Mouse (Mus musculus) spleen, adult 12 weeks (tissue): ENCODE results near the gene Epb41l3.
"Not testable (repeated sequence)": the region's sequence is repeated elsewhere in the genome, so short reads cannot be mapped to it uniquely, and the experiment has no call there.

Experiments used
- DNase-seq: peaks from one replicate; pipeline ENCODE4 v3.0.0; 2022; ENCODE audit warnings: low spot score

Gene Epb41l3

DNA sequence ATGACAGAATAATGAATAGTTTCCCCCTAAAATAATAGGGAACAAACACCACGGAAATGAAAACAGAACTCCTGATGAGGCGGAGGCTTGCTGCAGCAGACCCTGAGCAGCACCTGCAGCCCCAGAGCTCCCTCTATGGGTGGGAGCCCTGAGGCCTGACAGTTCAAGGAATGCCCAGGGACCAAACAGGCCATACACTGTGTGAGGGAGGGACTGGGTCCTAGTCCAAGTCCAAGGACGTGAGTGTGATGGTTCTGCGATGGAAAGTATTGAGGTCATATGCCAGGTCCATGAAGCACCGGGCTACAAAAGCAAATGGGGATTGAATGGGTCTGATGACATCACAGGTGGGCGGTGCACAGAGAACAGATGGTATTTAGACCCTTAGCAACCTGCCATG, 33.7 kb downstream of the Epb41l3 start:
- no peak for DNase-seq

DNA sequence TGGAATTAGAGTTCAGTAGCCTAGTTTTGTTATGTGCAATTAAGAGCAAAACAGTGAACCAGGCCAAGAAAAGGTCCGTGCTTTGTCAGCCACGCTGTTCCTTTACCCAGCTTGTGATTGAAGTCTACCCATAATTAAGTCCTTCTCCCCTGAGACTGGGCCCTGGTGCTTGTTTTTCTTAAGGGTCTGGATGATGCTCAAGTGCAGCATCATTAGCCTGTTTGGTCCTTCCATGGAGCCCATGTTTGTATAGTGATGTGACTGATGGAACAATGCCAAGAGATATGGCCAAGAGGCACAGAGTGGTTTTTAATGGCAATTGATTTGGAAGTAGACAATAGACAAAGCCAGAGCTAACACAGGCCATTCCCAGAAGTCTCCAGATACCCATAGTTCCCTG, 36.7 kb downstream of the Epb41l3 start:
- DNase-seq = no peak

- no peak for DNase-seq
Observed at GRCm38 (mm10) chr17:69119183-69119582, 43.7 kb downstream of the Epb41l3 start.

- no peak for DNase-seq
Observed at GRCm38 (mm10) chr17:69120533-69121358, 45.3 kb downstream of the Epb41l3 start.

- DNase-seq = not testable (repeated sequence)
Observed at GRCm38 (mm10) chr17:69122403-69122802, 46.9 kb downstream of the Epb41l3 start.

DNA sequence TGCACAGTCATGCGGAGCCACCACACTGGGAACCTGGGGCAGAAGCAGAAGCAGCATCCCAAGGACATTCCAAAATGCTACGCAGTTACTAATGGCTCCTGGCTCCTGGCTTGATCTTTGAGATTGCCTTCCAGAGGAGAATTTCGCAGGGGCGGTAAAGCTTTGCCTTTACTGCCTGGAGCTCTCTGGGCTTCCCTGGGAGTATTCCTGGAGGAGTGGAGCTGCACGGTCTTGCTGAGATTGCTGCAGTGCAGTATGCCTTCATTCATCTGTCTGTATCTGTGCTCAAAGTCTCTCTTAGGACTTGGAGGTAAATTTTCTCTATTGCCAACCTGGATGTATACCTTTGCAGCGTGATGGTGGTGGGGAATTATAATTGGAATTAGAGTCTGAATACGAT, 52.0 kb downstream of the Epb41l3 start:
- no peak for DNase-seq

DNA sequence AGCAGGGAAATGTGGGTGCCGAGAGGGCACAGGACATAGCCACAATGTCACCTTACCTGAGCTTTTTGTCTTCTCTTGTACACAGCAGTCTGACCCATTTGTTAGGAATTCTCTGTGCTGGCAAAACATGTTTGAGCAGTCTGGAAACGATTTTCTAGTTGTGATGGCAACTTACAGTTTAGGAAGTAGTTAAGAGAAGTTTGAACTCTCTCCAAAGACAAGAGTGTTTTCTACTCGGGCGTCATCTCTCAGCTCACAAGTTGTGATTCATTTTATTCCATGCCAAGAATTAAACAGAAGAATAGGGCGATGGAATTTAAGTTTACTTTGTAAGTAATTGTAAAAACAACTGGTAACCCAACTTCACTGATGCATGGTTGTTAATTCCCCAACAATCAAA, 52.5 kb downstream of the Epb41l3 start:
- DNase-seq = no peak

DNA sequence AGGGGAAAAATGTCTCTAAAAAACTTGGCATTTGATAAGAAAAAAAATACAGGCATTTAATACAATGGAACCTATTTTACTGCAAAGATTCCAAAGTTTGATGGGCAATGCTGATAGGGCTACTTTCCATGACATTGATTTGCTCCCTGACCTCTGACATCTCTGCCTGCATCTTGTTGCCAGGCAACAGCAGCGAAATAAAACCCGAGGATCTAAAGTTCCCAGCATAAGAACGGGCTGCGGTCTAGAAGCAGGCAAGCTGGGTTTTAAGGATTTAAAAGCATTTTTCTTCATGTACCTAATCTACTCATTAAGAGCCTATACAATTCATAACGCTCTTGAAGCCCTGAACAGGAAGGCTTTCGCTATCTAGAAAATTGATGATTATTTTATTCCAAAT, 54.0 kb downstream of the Epb41l3 start:
- DNase-seq = no peak

- no peak for DNase-seq
Observed at GRCm38 (mm10) chr17:69143017-69143416, 67.5 kb downstream of the Epb41l3 start.

DNA sequence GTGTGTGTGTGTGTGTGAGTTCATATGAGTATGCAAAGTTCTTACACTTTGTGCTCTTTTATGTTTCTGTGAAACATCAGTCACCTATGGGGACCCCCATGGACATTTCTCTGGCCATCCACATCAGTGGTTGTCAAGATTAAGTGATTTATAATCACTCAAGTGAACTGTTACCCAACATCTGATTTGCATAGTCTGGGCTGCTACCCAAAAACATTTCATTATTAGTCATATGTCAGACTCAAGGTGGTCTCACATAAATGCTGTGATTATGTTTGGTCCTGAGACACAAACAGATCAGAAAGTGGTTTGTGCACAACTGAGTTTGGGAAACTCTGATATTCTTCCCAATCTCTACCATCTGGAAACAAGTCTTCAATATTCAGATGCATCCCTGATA, 75.3 kb downstream of the Epb41l3 start:
- DNase-seq = no peak

- no peak for DNase-seq
Observed at GRCm38 (mm10) chr17:69151281-69151680, 75.8 kb downstream of the Epb41l3 start.

- no peak for DNase-seq
Observed at GRCm38 (mm10) chr17:69155034-69155433, 79.6 kb downstream of the Epb41l3 start.

- DNase-seq = no peak
Observed at GRCm38 (mm10) chr17:69156522-69157100, 81.1 kb downstream of the Epb41l3 start.

GRCm38 (mm10) chr17:69157101-69157808, 81.8 kb downstream of the Epb41l3 start:
- no peak for DNase-seq

DNA sequence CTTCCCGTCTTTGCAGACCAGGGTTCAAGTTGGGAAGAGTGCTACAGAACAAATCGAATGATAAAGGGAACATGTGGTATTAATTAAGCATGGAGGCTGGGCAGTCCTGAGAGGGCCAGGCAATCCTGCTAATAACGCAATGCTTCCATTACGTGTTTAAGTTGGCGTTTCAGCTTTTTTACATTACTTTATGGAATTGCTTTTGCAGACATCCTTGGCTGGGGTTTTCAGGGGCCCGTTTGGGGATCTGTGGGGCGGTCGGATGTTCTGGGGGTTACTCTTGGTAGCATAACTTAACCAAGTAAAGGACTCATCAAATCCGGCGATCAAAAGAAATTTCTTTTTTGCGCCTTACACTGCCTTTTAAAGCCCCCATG, 82.3 kb downstream of the Epb41l3 start:
- no peak for DNase-seq

GRCm38 (mm10) chr17:69158690-69159089, 83.2 kb downstream of the Epb41l3 start:
- DNase-seq = no peak

DNA sequence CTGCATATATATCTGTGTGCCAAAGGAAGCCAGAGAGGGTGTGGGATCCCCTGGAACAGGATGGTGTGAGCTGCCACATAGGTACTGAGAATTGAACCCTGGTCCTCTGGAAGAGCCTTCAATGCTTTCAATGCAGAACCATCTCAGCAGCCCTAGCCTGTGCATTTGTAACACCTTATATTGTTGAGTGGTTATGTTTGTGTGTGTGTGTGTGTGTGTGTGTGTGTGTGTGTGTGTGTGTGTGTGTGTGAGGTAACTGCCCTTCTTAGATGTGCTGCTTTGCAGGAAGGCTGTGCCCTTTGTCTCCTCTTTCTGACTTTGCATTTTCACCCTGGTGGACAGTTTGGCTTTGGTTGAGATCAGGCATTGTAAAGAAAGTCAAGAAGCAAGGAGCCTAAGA, 87.2 kb downstream of the Epb41l3 start:
- no peak for DNase-seq

- DNase-seq = no peak
Observed at GRCm38 (mm10) chr17:69176949-69177501, 101.5 kb downstream of the Epb41l3 start.

DNA sequence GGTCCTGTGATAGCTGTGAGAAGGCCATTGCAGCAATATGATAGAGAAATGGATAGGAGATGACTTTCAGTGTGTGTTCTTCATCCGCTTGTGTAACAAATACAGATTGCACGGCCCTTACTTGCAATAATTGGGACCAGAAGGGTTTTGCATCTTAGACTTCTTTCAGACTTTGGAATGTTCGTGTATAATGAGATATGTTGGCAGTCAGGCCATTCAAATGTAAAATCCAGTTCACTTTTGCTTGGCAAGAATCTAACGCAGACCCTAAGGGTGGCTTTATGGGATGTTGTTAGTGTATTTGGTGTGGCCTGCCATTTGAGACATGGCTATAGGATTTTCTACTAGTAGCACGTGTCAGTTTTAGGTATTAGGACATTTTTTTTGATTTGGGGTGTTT, 102.5 kb downstream of the Epb41l3 start:
- no peak for DNase-seq

- no peak for DNase-seq
Observed at GRCm38 (mm10) chr17:69180905-69181559, 105.5 kb downstream of the Epb41l3 start.

GRCm38 (mm10) chr17:69181560-69182316, 106.3 kb downstream of the Epb41l3 start:
- no peak for DNase-seq

DNA sequence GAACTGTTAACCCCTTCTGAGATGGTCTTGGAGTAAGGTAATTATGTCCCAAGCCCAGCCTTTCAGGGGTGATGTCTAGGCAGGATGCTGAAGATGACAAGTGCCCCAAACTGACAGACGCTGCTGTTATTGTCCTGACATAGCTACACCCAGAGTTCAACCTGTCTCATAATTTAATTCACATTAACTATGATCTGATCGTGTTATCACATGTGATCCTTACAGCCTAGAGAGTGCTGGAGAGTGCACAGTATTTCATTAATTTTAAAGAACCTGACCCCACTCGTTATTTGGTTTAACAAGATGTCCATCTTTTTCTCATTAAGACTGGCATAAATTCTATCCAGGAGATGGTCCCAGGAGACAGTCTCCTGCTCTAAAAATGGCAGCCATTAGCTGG, 112.3 kb downstream of the Epb41l3 start:
- DNase-seq = no peak
